Mouse (Mus musculus) heart, postnatal 0 days (tissue): ENCODE measurements at regions not wholly inside any gene's neighbourhood (a gene's known extent, or its start where the extent isn't known, plus 50 kb on each side); places are given as distances from the start of the nearest gene placed in this dataset.

ENCODE experiments used
- CTCF ChIP-seq: IDR thresholded peaks from 2 replicates; pipeline ENCODE4 v1.5.1; 2016; ENCODE audit warnings: antibody characterized with exemption, control low read depth, low read depth
- EP300 ChIP-seq: IDR thresholded peaks from 2 replicates; pipeline ENCODE4 v1.6.1; 2016; ENCODE audit warnings: antibody characterized with exemption, low read depth

GRCm38 (mm10) chr1:43250281-43250680 is 53.5 kb upstream of the Fhl2 start:
- no peak for TF ChIP-seq CTCF
- peak; percentile 43; the same call in 1 of the 2 replicates for TF ChIP-seq EP300
